Mouse (Mus musculus): ENCODE measurements around the gene 4921509C19Rik. TPM values are rescaled to one million over a fixed set of nuclear protein-coding genes. Genes with fewer than 3 reads are reported as not detected.
"Not testable (repeated sequence)": the region's sequence is repeated elsewhere in the genome, so short reads cannot be mapped to it uniquely, and the experiment has no call there.

4921509C19Rik gene
- not detected in 2 replicates for polyA plus RNA-seq (2014; fragmentation: Nextera tagmentation; extraction: Ambion mirVana)

- H3K27ac ChIP-seq (ENCODE audit: low read length); H3K9ac ChIP-seq (replicated peaks; ENCODE audit: low read depth, low read length); H3K4me2 ChIP-seq (replicated peaks; ENCODE audit: low read depth, low read length); H3K9me3 ChIP-seq (ENCODE audit: control insufficient read depth, low read depth, low read length); H3K4me1 ChIP-seq (ENCODE audit: control insufficient read depth, insufficient read depth, low read length); H3K4me3 ChIP-seq (ENCODE audit: low read depth, low read length); H3K36me3 ChIP-seq (ENCODE audit: control insufficient read depth, insufficient read depth, low read length); H3K27me3 ChIP-seq (ENCODE audit: control insufficient read depth, insufficient read depth, low read length); ATAC-seq (ENCODE audit: insufficient number of reproducible peaks, insufficient read depth, low FRiP score, low read depth): not testable (repeated sequence)
- WGBS = 83% methylated on average over 5 of the region's 5 CpGs
Observed at GRCm38 (mm10) chr2:151476053-151476452, at the start of gene 4921509C19Rik. Gene 4921509C19Rik, minus strand, starts transcription at chr2:151476153.

DNA sequence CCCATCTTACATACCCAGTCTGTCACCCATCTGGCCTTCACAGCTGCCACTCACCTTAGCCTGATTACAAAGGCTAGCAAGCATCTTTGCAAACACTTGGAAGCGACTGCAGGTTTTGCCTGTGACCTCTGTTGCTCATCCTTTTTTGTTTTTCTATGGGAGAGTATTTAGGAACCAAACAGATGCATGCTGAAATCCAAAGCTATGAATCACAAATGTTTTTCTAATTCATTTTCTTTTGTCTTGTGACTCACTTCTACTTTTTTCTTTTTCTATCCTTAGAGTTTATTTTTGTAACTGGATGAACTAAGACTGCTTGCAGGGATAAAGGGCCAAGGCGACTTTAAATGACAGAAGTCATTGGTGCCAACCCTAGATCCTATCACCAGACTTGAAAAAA, 49.6 kb upstream of the 4921509C19Rik start:
- H3K4me1 ChIP-seq (ENCODE audit: control insufficient read depth, insufficient read depth, low read length) = 0 out of 2 replicates have a peak, but pooled peaks cover 1% of the 10 kb centered on the region
- H3K27me3 ChIP-seq (ENCODE audit: control insufficient read depth, insufficient read depth, low read length) = no peaks in the 10 kb centered on the region
- no peaks in the 10 kb centered on the region; the same call in 1 of the 2 replicates for H3K36me3 ChIP-seq (ENCODE audit: control insufficient read depth, insufficient read depth, low read length)
- ATAC-seq (ENCODE audit: insufficient number of reproducible peaks, insufficient read depth, low FRiP score, low read depth) = no peak
- no peak overlapping the region for H3K4me3 ChIP-seq (ENCODE audit: low read depth, low read length)
- H3K9me3 ChIP-seq (ENCODE audit: control insufficient read depth, low read depth, low read length) = no peaks in the 10 kb centered on the region
- no peak overlapping the region for H3K27ac ChIP-seq (ENCODE audit: low read length)
- no peak overlapping the region for H3K4me2 ChIP-seq (replicated peaks; ENCODE audit: low read depth, low read length)
- 67% methylated on average over 2 of the region's 2 CpGs for WGBS
- H3K9ac ChIP-seq (replicated peaks; ENCODE audit: low read depth, low read length) = no peak overlapping the region

DNA sequence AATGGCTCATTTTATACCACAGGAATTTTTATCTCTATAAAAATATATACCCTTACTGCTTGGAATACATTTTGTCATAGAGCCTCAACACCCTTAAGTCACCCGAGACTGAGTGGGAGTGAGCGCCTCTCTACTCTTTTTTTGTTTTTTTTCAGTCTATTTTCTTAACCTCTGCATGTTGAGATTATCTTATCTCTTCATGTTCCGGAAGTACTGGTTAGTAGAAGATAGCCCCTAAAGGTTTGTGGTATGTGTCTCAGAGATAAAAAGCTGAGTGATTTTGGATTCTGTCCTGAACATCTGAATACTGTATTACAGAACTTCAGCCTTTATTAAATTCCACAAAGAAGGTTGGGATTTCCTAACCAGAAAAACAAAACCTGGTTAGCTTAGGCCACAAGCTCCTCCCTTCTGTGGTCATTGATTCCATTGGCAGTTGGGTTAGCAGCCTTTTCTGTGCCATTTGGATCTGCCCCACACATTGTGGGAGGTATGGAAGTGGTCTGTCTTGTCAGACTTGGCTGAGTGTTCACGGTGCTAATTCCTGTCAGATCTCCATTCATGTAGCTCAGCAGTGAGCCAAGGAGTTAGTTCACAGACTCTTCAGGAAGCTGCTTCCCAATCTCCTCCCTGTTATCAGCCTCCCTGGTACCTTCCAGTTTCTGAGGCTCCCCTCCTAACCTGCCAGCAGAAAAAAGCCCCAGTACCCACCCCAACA, 48.5 kb upstream of the 4921509C19Rik start:
- Histone ChIP-seq H3K9me3 (ENCODE audit: control insufficient read depth, low read depth, low read length) (no peaks in the 10 kb centered on the region), H3K27me3 (ENCODE audit: control insufficient read depth, insufficient read depth, low read length) (no peaks in the 10 kb centered on the region), H3K27ac (ENCODE audit: low read length) (no peak overlapping the region), H3K4me1 (ENCODE audit: control insufficient read depth, insufficient read depth, low read length) (no peaks in the 10 kb centered on the region), H3K9ac (replicated peaks; ENCODE audit: low read depth, low read length) (no peak overlapping the region), H3K36me3 (ENCODE audit: control insufficient read depth, insufficient read depth, low read length) (no peaks in the 10 kb centered on the region; the same call in 1 of the 2 replicates), H3K4me2 (replicated peaks; ENCODE audit: low read depth, low read length) (no peak overlapping the region), H3K4me3 (ENCODE audit: low read depth, low read length) (no peak overlapping the region)
- ATAC-seq (ENCODE audit: insufficient number of reproducible peaks, insufficient read depth, low FRiP score, low read depth) = no peak
- WGBS = 54% methylated on average over 4 of the region's 4 CpGs

DNA sequence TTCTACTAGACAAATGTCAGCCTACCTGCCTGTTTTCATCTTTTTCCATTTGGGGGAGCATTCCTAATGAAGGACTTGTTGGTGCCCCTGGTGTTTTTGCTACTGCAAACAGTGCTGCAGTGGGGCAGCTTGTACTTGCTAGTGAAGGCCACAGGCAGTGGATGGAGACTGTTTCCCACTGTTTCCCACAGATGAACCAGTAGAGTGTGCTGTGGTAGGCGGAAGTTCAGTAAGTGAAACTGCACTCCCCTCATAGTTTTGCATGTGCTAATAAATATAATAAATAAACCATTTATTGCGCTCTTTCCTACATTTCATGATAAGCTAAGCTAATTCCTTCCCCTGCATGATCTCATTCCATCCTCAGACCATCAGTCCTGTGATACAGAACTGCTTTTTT, 43.0 kb upstream of the 4921509C19Rik start:
- no peaks in the 10 kb centered on the region for H3K4me1 ChIP-seq (ENCODE audit: control insufficient read depth, insufficient read depth, low read length)
- no peak overlapping the region for H3K9ac ChIP-seq (replicated peaks; ENCODE audit: low read depth, low read length)
- H3K4me2 ChIP-seq (replicated peaks; ENCODE audit: low read depth, low read length) = no peak overlapping the region
- H3K4me3 ChIP-seq (ENCODE audit: low read depth, low read length) = no peak overlapping the region
- ATAC-seq (ENCODE audit: insufficient number of reproducible peaks, insufficient read depth, low FRiP score, low read depth) = no peak
- no peaks in the 10 kb centered on the region for H3K27me3 ChIP-seq (ENCODE audit: control insufficient read depth, insufficient read depth, low read length)
- no peaks in the 10 kb centered on the region for H3K9me3 ChIP-seq (ENCODE audit: control insufficient read depth, low read depth, low read length)
- no peak overlapping the region for H3K27ac ChIP-seq (ENCODE audit: low read length)
- WGBS = 89% methylated on average over 2 of the region's 2 CpGs
- H3K36me3 ChIP-seq (ENCODE audit: control insufficient read depth, insufficient read depth, low read length) = peaks cover 24% of the 10 kb centered on the region

- Histone ChIP-seq H3K4me2 (replicated peaks; ENCODE audit: low read depth, low read length) (no peak overlapping the region), H3K9ac (replicated peaks; ENCODE audit: low read depth, low read length) (no peak overlapping the region), H3K9me3 (ENCODE audit: control insufficient read depth, low read depth, low read length) (no peaks in the 10 kb centered on the region), H3K27me3 (ENCODE audit: control insufficient read depth, insufficient read depth, low read length) (no peaks in the 10 kb centered on the region), H3K36me3 (ENCODE audit: control insufficient read depth, insufficient read depth, low read length) (peaks cover 68% of the 10 kb centered on the region), H3K4me3 (ENCODE audit: low read depth, low read length) (no peak overlapping the region), H3K4me1 (ENCODE audit: control insufficient read depth, insufficient read depth, low read length) (no peaks in the 10 kb centered on the region), H3K27ac (ENCODE audit: low read length) (no peak overlapping the region)
- ATAC-seq (ENCODE audit: insufficient number of reproducible peaks, insufficient read depth, low FRiP score, low read depth) = no peak
- WGBS = 85% methylated on average over 3 of the region's 3 CpGs
Observed at GRCm38 (mm10) chr2:151513525-151514285, 37.8 kb upstream of the 4921509C19Rik start.

DNA sequence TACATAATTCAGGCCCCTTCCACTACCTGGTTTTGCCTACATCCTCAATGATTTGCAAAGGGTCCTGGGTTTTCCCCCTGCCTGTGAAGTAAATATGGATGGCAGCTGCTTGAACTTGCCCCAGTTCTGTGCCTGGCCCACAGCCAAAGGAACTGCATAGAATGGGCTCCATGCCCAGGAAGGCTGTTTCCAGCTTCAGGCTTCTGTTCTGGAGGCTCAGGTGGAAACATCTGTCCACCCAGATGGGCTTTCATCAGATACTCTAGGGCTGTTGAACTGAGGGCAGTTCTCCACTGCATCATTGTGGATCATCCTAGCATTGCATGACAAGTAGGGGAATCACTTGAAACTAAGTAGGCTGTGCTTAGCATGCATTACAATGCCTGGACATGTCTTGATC, 36.2 kb upstream of the 4921509C19Rik start:
- Histone ChIP-seq H3K4me3 (ENCODE audit: low read depth, low read length) (no peak overlapping the region), H3K36me3 (ENCODE audit: control insufficient read depth, insufficient read depth, low read length) (peaks cover 76% of the 10 kb centered on the region), H3K27me3 (ENCODE audit: control insufficient read depth, insufficient read depth, low read length) (no peaks in the 10 kb centered on the region), H3K9me3 (ENCODE audit: control insufficient read depth, low read depth, low read length) (no peaks in the 10 kb centered on the region), H3K27ac (ENCODE audit: low read length) (no peak overlapping the region), H3K4me1 (ENCODE audit: control insufficient read depth, insufficient read depth, low read length) (no peaks in the 10 kb centered on the region), H3K9ac (replicated peaks; ENCODE audit: low read depth, low read length) (no peak overlapping the region), H3K4me2 (replicated peaks; ENCODE audit: low read depth, low read length) (no peak overlapping the region)
- no peak for ATAC-seq (ENCODE audit: insufficient number of reproducible peaks, insufficient read depth, low FRiP score, low read depth)

- Histone ChIP-seq H3K9ac (replicated peaks; ENCODE audit: low read depth, low read length) (no peak overlapping the region), H3K4me1 (ENCODE audit: control insufficient read depth, insufficient read depth, low read length) (no peaks in the 10 kb centered on the region), H3K36me3 (ENCODE audit: control insufficient read depth, insufficient read depth, low read length) (peaks cover 69% of the 10 kb centered on the region), H3K4me3 (ENCODE audit: low read depth, low read length) (no peak overlapping the region), H3K27me3 (ENCODE audit: control insufficient read depth, insufficient read depth, low read length) (no peaks in the 10 kb centered on the region), H3K27ac (ENCODE audit: low read length) (no peak overlapping the region), H3K9me3 (ENCODE audit: control insufficient read depth, low read depth, low read length) (no peaks in the 10 kb centered on the region), H3K4me2 (replicated peaks; ENCODE audit: low read depth, low read length) (no peak overlapping the region)
- WGBS = 89% methylated on average over 4 of the region's 4 CpGs
- ATAC-seq (ENCODE audit: insufficient number of reproducible peaks, insufficient read depth, low FRiP score, low read depth) = no peak
Observed at GRCm38 (mm10) chr2:151504226-151504625, 28.3 kb upstream of the 4921509C19Rik start.

GRCm38 (mm10) chr2:151500442-151501007, 24.6 kb upstream of the 4921509C19Rik start:
- no peak overlapping the region for H3K4me3 ChIP-seq (ENCODE audit: low read depth, low read length)
- no peaks in the 10 kb centered on the region for H3K4me1 ChIP-seq (ENCODE audit: control insufficient read depth, insufficient read depth, low read length)
- no peaks in the 10 kb centered on the region for H3K27me3 ChIP-seq (ENCODE audit: control insufficient read depth, insufficient read depth, low read length)
- no peak overlapping the region for H3K4me2 ChIP-seq (replicated peaks; ENCODE audit: low read depth, low read length)
- H3K27ac ChIP-seq (ENCODE audit: low read length) = no peak overlapping the region
- WGBS = 88% methylated on average over 6 of the region's 6 CpGs
- peaks cover 55% of the 10 kb centered on the region for H3K36me3 ChIP-seq (ENCODE audit: control insufficient read depth, insufficient read depth, low read length)
- H3K9me3 ChIP-seq (ENCODE audit: control insufficient read depth, low read depth, low read length) = no peaks in the 10 kb centered on the region
- H3K9ac ChIP-seq (replicated peaks; ENCODE audit: low read depth, low read length) = no peak overlapping the region
- no peak for ATAC-seq (ENCODE audit: insufficient number of reproducible peaks, insufficient read depth, low FRiP score, low read depth)
